Mouse (Mus musculus): Measurements from ENCODE around the gene Eif3c. TPM values are rescaled to one million over a fixed set of nuclear protein-coding genes. Genes with fewer than 3 reads are reported as not detected.

Eif3c gene
- polyA plus RNA-seq, 1 experiment = 90.2 TPM

- H3K4me1 ChIP-seq (ENCODE audit: control insufficient read depth, insufficient read depth, low read length) = no peaks in the 10 kb centered on the region
- peak overlapping the region; percentile 100 for H3K27ac ChIP-seq (ENCODE audit: control insufficient read depth, insufficient read depth, low read depth, low read length, poor library complexity)
- no peak for TF ChIP-seq CTCF (IDR thresholded peaks at IDR 0.05; ENCODE audit: control insufficient read depth, insufficient read depth, low read length)
- no peak for TF ChIP-seq POLR2A (IDR thresholded peaks at IDR 0.05; ENCODE audit: borderline replicate concordance, control insufficient read depth, low read depth, low read length)
- 3% methylated on average over 9 of the region's 9 CpGs for WGBS
- peak overlapping the region; percentile 78 for H3K4me3 ChIP-seq (replicated peaks; ENCODE audit: control insufficient read depth, low read depth, low read length)
These were observed 64.6 kb downstream of the Eif3c start for GRCm38 (mm10) chr7:126501684-126502022.

- WGBS = 89% methylated on average over 7 of the region's 7 CpGs
- H3K4me3 ChIP-seq (replicated peaks; ENCODE audit: control insufficient read depth, low read depth, low read length) = no peak overlapping the region
- TF ChIP-seq CTCF (IDR thresholded peaks at IDR 0.05; ENCODE audit: control insufficient read depth, insufficient read depth, low read length) (no peak), POLR2A (IDR thresholded peaks at IDR 0.05; ENCODE audit: borderline replicate concordance, control insufficient read depth, low read depth, low read length) (no peak)
- no peaks in the 10 kb centered on the region for H3K4me1 ChIP-seq (ENCODE audit: control insufficient read depth, insufficient read depth, low read length)
- H3K27ac ChIP-seq (ENCODE audit: control insufficient read depth, insufficient read depth, low read depth, low read length, poor library complexity) = no peak overlapping the region
These were observed 66.8 kb downstream of the Eif3c start for GRCm38 (mm10) chr7:126499416-126499815.

GRCm38 (mm10) chr7:126497966-126498365, 68.2 kb downstream of the Eif3c start:
- WGBS = 93% methylated on average over 12 of the region's 12 CpGs
- no peaks in the 10 kb centered on the region for H3K4me1 ChIP-seq (ENCODE audit: control insufficient read depth, insufficient read depth, low read length)

GRCm38 (mm10) chr7:126496475-126496874, 69.7 kb downstream of the Eif3c start:
- TF ChIP-seq POLR2A (IDR thresholded peaks at IDR 0.05; ENCODE audit: borderline replicate concordance, control insufficient read depth, low read depth, low read length) (no peak), CTCF (IDR thresholded peaks at IDR 0.05; ENCODE audit: control insufficient read depth, insufficient read depth, low read length) (no peak)
- WGBS = 88% methylated on average over 5 of the region's 5 CpGs
- Histone ChIP-seq H3K4me1 (ENCODE audit: control insufficient read depth, insufficient read depth, low read length) (no peaks in the 10 kb centered on the region), H3K27ac (ENCODE audit: control insufficient read depth, insufficient read depth, low read depth, low read length, poor library complexity) (no peak overlapping the region), H3K4me3 (replicated peaks; ENCODE audit: control insufficient read depth, low read depth, low read length) (no peak overlapping the region)

More at GRCm38 (mm10) chr7:126497966-126498365, 68.2 kb downstream of the Eif3c start:
- Histone ChIP-seq H3K27ac (ENCODE audit: control insufficient read depth, insufficient read depth, low read depth, low read length, poor library complexity) (no peak overlapping the region), H3K4me3 (replicated peaks; ENCODE audit: control insufficient read depth, low read depth, low read length) (no peak overlapping the region)
- TF ChIP-seq CTCF (IDR thresholded peaks at IDR 0.05; ENCODE audit: control insufficient read depth, insufficient read depth, low read length) (no peak), POLR2A (IDR thresholded peaks at IDR 0.05; ENCODE audit: borderline replicate concordance, control insufficient read depth, low read depth, low read length) (no peak)

Other genes starting within 250 kb of the Eif3c start
- gene Lat, start 196.8 kb downstream of the Eif3c start, polyA plus RNA-seq (2011; ENCODE audit: insufficient read depth, insufficient read length, low replicate concordance, missing spikeins) = 55.3 and 74.0 TPM in 2 replicates
- 13.0 and 32.8 TPM in 2 replicates for gene Spns1, start 189.0 kb downstream of the Eif3c start, polyA plus RNA-seq (2011; ENCODE audit: insufficient read depth, insufficient read length, low replicate concordance, missing spikeins)
- 11.1 and 15.1 TPM in 2 replicates for gene Nfatc2ip, start 169.7 kb downstream of the Eif3c start, polyA plus RNA-seq (2011; ENCODE audit: insufficient read depth, insufficient read length, low replicate concordance, missing spikeins)
- gene Cd19, start 151.5 kb downstream of the Eif3c start, polyA plus RNA-seq (2011; ENCODE audit: insufficient read depth, insufficient read length, low replicate concordance, missing spikeins) = 62.1 and 196 TPM in 2 replicates
- 10.7 and 28.6 TPM in 2 replicates for gene Rabep2, start 137.7 kb downstream of the Eif3c start, polyA plus RNA-seq (2011; ENCODE audit: insufficient read depth, insufficient read length, low replicate concordance, missing spikeins)
- 12.0 and 13.4 TPM in 2 replicates for gene Atp2a1, start 103.3 kb downstream of the Eif3c start, polyA plus RNA-seq (2011; ENCODE audit: insufficient read depth, insufficient read length, low replicate concordance, missing spikeins)
- 34.4 and 95.0 TPM in 2 replicates for gene Sh2b1, start 91.0 kb downstream of the Eif3c start, polyA plus RNA-seq (2011; ENCODE audit: insufficient read depth, insufficient read length, low replicate concordance, missing spikeins)
- gene Tufm, start 79.0 kb downstream of the Eif3c start, polyA plus RNA-seq (2011; ENCODE audit: insufficient read depth, insufficient read length, low replicate concordance, missing spikeins) = 16.7 and 36.3 TPM in 2 replicates
- gene Atxn2l, start 63.0 kb downstream of the Eif3c start, polyA plus RNA-seq (2011; ENCODE audit: insufficient read depth, insufficient read length, low replicate concordance, missing spikeins) = 78.5 and 156 TPM in 2 replicates
- gene Apobr, start 18.5 kb upstream of the Eif3c start, polyA plus RNA-seq (2011; ENCODE audit: insufficient read depth, insufficient read length, low replicate concordance, missing spikeins) = 21.2 and 45.7 TPM in 2 replicates
- 98.2 and 269 TPM in 2 replicates for gene Cln3, start 19.4 kb upstream of the Eif3c start, polyA plus RNA-seq (2011; ENCODE audit: insufficient read depth, insufficient read length, low replicate concordance, missing spikeins)
- gene Il27, start 28.5 kb upstream of the Eif3c start, polyA plus RNA-seq (2011; ENCODE audit: insufficient read depth, insufficient read length, low replicate concordance, missing spikeins) = 1.9 and 6.0 TPM in 2 replicates
- gene Nupr1, start 64.5 kb upstream of the Eif3c start, polyA plus RNA-seq (2011; ENCODE audit: insufficient read depth, insufficient read length, low replicate concordance, missing spikeins) = 28.1 and 37.6 TPM in 2 replicates
- 25.8 and 27.0 TPM in 2 replicates for gene Sgf29, start 82.9 kb upstream of the Eif3c start, polyA plus RNA-seq (2011; ENCODE audit: insufficient read depth, insufficient read length, low replicate concordance, missing spikeins)
- gene Sult1a1, start 110.0 kb upstream of the Eif3c start, polyA plus RNA-seq (2011; ENCODE audit: insufficient read depth, insufficient read length, low replicate concordance, missing spikeins) = 14.2 and 34.1 TPM in 2 replicates
- 77.8 and 182 TPM in 2 replicates for gene Bola2, start 129.0 kb upstream of the Eif3c start, polyA plus RNA-seq (2011; ENCODE audit: insufficient read depth, insufficient read length, low replicate concordance, missing spikeins)
- 5.0 and 11.1 TPM in 2 replicates for gene Slx1b, start 129.4 kb upstream of the Eif3c start, polyA plus RNA-seq (2011; ENCODE audit: insufficient read depth, insufficient read length, low replicate concordance, missing spikeins)
- 370 and 776 TPM in 2 replicates for gene Coro1a, start 141.4 kb upstream of the Eif3c start, polyA plus RNA-seq (2011; ENCODE audit: insufficient read depth, insufficient read length, low replicate concordance, missing spikeins)
- gene Mapk3, start 193.2 kb upstream of the Eif3c start, polyA plus RNA-seq (2011; ENCODE audit: insufficient read depth, insufficient read length, low replicate concordance, missing spikeins) = 78.4 and 117 TPM in 2 replicates
- 20.1 and 40.1 TPM in 2 replicates for gene Gdpd3, start 199.9 kb upstream of the Eif3c start, polyA plus RNA-seq (2011; ENCODE audit: insufficient read depth, insufficient read length, low replicate concordance, missing spikeins)
- 236 and 411 TPM in 2 replicates for gene Ypel3, start 210.5 kb upstream of the Eif3c start, polyA plus RNA-seq (2011; ENCODE audit: insufficient read depth, insufficient read length, low replicate concordance, missing spikeins)
- 7.5 and 13.7 TPM in 2 replicates for gene Tbx6, start 215.1 kb upstream of the Eif3c start, polyA plus RNA-seq (2011; ENCODE audit: insufficient read depth, insufficient read length, low replicate concordance, missing spikeins)
- gene Ppp4c, start 226.1 kb upstream of the Eif3c start, polyA plus RNA-seq (2011; ENCODE audit: insufficient read depth, insufficient read length, low replicate concordance, missing spikeins) = 90.6 and 130 TPM in 2 replicates
- gene Fam57b, start 231.3 kb upstream of the Eif3c start, polyA plus RNA-seq (2011; ENCODE audit: insufficient read depth, insufficient read length, low replicate concordance, missing spikeins) = 1.9 TPM in 1 of 2 replicates, not detected in the other